Mouse (Mus musculus): Measurements from ENCODE around the gene Tead1.
A peak's percentile ranks its signal among the peaks of the same experiment; 100 is the strongest.

Tead1 gene

GRCm38 (mm10) chr7:112775816-112776215, 96.7 kb downstream of the Tead1 start:
- DNase-seq (ENCODE audit: low read depth, low spot score), result no peak

- no peak for DNase-seq (ENCODE audit: low read depth, low spot score)
Observed at GRCm38 (mm10) chr7:112776670-112777069, 97.6 kb downstream of the Tead1 start.

- DNase-seq (ENCODE audit: low read depth, low spot score), result no peak
Observed at GRCm38 (mm10) chr7:112779636-112780035, 100.5 kb downstream of the Tead1 start.

- DNase-seq (ENCODE audit: low read depth, low spot score), result peak; percentile 49
Observed at GRCm38 (mm10) chr7:112780910-112781309, 101.8 kb downstream of the Tead1 start.

GRCm38 (mm10) chr7:112781987-112782386, 102.9 kb downstream of the Tead1 start:
- no peak for DNase-seq (ENCODE audit: low read depth, low spot score)

GRCm38 (mm10) chr7:112784278-112784677, 105.2 kb downstream of the Tead1 start:
- peak; percentile 81 for DNase-seq (ENCODE audit: low read depth, low spot score)

GRCm38 (mm10) chr7:112785271-112785670, 106.2 kb downstream of the Tead1 start:
- DNase-seq (ENCODE audit: low read depth, low spot score), result no peak

- no peak for DNase-seq (ENCODE audit: low read depth, low spot score)
Observed at GRCm38 (mm10) chr7:112786556-112787225, 107.6 kb downstream of the Tead1 start.

- DNase-seq (ENCODE audit: low read depth, low spot score), result no peak
Observed at GRCm38 (mm10) chr7:112787281-112787680, 108.2 kb downstream of the Tead1 start.

GRCm38 (mm10) chr7:112788321-112788751, 109.2 kb downstream of the Tead1 start:
- DNase-seq (ENCODE audit: low read depth, low spot score), result no peak

- no peak for DNase-seq (ENCODE audit: low read depth, low spot score)
Observed at GRCm38 (mm10) chr7:112789693-112790092, 110.6 kb downstream of the Tead1 start.

- DNase-seq (ENCODE audit: low read depth, low spot score), result no peak
Observed at GRCm38 (mm10) chr7:112790334-112790733, 111.2 kb downstream of the Tead1 start.

GRCm38 (mm10) chr7:112792679-112793078, 113.6 kb downstream of the Tead1 start:
- no peak for DNase-seq (ENCODE audit: low read depth, low spot score)

GRCm38 (mm10) chr7:112793903-112794302, 114.8 kb downstream of the Tead1 start:
- DNase-seq (ENCODE audit: low read depth, low spot score), result no peak

GRCm38 (mm10) chr7:112794481-112794880, 115.4 kb downstream of the Tead1 start:
- DNase-seq (ENCODE audit: low read depth, low spot score), result no peak

GRCm38 (mm10) chr7:112797526-112798321, 118.6 kb downstream of the Tead1 start:
- no peak for DNase-seq (ENCODE audit: low read depth, low spot score)

- no peak for DNase-seq (ENCODE audit: low read depth, low spot score)
Observed at GRCm38 (mm10) chr7:112801706-112802105, 122.6 kb downstream of the Tead1 start.

- no peak for DNase-seq (ENCODE audit: low read depth, low spot score)
Observed at GRCm38 (mm10) chr7:112806718-112807400, 127.7 kb downstream of the Tead1 start.

- DNase-seq (ENCODE audit: low read depth, low spot score), result no peak
Observed at GRCm38 (mm10) chr7:112807401-112807751, 128.3 kb downstream of the Tead1 start.

GRCm38 (mm10) chr7:112810752-112811151, 131.6 kb downstream of the Tead1 start:
- no peak for DNase-seq (ENCODE audit: low read depth, low spot score)

- DNase-seq (ENCODE audit: low read depth, low spot score), result no peak
Observed at GRCm38 (mm10) chr7:112812037-112812775, 133.1 kb downstream of the Tead1 start.

- peak; percentile 43 for DNase-seq (ENCODE audit: low read depth, low spot score)
Observed at GRCm38 (mm10) chr7:112813163-112813562, 134.0 kb downstream of the Tead1 start.

All from ES-CJ7 (cell line).